Mouse (Mus musculus) erythroblast, adult 5-6 weeks (primary cell): ENCODE results near the gene Fundc2. TPM values are rescaled to one million over a fixed set of nuclear protein-coding genes. Genes with fewer than 3 reads are reported as not detected.

Experiments used
- ATAC-seq: replicated peaks from 2 replicates; pipeline ENCODE4 v1.8.0; 2016; ENCODE audit warnings: moderate number of reproducible peaks, mild to moderate bottlenecking, moderate TSS enrichment, inconsistent platforms; ENCODE audit not compliant: poor library complexity, low FRiP score, severe bottlenecking
- total RNA-seq, 2 experiments: library from RNA; stranded (forward) in 1 of 2; stranded (reverse) in 1 of 2; fragments of 150-400 nt in 1 of 2; fragments of 200-764, 138-1000 nt in 1 of 2; gene quantifications; 2 replicates each; pipeline versions ENCODE4 v1.2.3 to v1.2.4; 2015 to 2017; ENCODE audit warnings: low replicate concordance in 2 of 2

Fundc2 gene
- total RNA-seq (2015; ENCODE audit: low replicate concordance) = 33.9 and 52.6 TPM in 2 replicates
- total RNA-seq (2017; ENCODE audit: low replicate concordance) = 21.0 and 35.0 TPM in 2 replicates

DNA sequence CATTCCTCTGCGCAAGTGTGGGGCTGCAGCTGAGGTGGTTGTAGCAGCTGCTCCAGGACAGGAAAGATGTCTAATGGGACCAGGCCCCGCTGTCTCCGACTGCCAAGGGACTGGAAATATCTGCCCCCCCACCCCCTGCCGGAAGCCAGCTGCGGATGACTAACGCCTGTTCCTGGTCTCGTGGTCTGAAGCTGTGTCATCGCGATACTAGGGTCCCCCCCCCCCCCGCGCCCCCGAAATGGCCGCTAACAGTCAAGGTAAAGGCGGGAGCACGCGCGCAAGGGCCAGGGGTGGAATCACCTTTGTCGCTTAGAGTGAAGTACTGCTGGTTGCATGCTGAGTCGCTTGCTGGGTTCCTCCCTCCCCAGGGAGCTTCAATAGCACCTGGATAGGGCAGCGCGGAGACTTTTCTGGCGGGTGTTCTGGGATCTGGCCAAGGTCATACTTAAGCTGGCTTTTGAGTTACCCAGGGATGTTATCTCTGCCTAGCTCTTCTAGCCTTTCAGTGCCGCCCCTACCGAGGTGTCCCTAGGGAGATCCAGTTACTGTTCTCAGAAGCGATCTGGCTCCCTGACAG, at the start of gene Fundc2, which contains the start of gene F8:
Fundc2 (plus strand) TSS at position 205 of the 577 bp plus-strand sequence.
F8 (minus strand) TSS at position 421 of the 577 bp plus-strand sequence.
- peak; percentile 91 for ATAC-seq

DNA sequence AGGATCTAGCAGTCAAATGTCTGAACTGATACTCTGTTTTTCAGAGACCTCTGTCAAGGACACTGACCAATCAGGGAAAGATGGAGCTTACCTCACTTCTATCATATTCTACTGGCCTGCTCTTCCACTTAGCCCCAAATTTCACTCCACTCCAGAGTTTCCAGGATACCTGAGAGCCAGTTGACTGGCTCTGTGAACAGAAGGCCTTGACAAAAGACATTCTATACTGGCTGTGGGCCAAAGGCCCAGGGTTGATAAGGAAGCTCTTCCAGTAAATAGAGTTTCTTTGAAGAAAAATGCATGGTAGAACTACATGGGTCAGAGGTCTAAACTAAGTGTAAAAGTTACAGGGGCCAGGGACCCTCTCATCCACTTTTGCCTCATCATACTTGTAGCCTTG, 12.0 kb upstream of the Fundc2 start:
- ATAC-seq = no peak

DNA sequence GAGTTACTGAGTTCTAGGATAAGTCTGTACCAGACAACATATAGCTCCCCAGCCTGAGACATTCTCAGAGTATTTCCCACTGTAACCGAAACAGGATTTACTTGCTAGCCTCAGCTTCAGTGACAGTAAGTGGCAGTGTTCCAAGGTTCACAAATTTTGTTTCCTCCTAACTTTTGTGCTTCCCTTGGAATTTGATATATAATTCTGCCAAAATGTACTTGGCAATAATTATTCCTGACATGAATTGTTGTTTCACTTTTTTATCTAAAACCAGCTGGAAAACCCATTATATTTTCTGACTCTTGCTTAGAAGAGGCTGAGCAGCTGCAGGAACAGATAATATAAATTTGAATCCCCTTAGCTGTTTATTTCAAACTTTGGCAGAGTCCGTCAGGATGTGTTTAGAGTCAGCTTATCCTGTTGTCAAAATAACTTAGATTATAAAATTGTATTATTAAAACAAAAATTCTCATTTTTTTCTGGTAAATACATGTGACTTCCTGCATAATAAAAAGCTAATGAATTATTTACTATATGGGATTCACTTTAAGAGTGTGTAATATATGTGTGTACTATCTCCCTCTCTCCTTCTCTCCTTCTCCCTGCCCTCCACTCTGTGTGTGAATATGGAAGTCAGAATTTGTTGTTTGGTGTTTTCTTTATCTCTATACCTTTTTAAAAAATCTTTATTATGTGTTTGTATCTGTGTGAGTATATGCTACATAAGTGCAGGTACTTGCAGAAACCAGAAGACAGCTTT, 9.4 kb upstream of the Fundc2 start:
- no peak for ATAC-seq

DNA sequence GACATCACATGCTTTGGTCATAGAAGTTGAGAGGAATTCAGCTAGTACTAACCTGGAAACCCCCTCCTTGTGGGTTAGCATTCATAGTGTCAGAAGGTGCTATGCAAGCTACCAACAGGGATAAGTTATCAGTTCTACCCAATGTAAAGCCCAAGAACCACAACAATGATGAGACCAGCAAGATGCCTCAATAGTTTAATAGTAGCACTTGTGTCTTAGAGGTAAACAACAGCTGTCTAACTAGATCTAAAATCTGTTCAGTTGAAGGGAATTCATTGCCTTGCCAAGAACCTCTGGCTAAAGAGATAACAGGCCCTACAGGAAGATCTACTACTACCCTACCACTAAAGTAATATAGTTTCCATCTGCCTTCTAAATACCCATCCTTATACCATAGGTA, 5.4 kb upstream of the Fundc2 start:
- no peak for ATAC-seq

DNA sequence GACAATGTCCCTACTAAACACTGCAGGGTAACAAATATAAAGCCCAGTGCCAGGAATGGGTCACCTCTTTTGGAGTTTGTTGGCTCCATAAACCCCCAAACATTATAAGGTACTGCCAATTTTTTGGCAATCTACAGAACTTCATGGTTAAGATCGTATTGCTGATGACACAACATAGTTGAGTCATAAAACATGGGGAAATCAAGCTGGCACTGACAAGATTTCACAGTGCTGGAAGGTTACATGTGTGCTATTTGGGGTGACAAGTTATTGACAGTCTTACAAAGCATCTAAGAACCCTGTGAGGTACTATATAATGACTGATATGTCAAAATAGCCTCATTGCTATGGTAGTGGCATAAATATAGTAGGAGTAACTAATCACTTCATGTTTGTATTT, 1.0 kb upstream of the Fundc2 start:
- ATAC-seq = no peak

DNA sequence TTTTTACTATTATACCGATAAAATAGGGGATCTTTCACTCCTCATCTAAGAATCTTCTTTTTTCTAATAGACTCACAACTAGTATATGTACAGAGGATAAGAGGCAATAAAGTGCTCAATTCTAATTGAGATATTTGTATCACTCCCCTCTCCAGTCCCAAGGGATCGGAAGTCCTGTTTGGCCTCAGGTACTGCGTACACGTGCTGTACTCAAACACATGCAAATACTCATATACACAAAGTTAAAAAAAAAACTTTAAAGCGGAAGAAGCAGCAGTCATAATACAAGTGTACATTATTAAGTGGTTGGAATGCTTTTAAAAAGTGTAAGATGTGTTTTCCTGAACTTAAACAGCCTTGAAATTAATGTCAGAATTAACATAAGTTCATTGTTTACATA, 500 bp upstream of the Fundc2 start:
- ATAC-seq = no peak

DNA sequence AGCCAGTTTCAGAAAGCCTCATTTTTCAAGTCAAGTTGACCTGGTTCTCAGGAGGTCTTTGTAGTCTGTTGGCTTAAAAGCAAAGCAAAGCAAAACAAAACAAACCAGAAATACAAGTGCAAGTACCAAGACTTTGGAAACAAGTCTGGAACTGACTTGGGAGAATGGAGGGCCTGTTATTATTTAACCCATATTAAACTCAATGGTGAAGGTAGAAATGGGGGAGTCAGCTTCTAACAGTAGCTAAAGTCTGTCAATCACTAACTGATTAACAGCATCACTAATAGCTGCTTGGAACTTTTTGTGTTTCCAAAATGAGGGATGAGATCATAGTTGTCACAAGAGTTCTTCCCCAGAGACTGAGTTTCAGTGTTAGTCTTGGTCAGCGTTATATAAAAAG, 17.3 kb downstream of the Fundc2 start:
- no peak for ATAC-seq

DNA sequence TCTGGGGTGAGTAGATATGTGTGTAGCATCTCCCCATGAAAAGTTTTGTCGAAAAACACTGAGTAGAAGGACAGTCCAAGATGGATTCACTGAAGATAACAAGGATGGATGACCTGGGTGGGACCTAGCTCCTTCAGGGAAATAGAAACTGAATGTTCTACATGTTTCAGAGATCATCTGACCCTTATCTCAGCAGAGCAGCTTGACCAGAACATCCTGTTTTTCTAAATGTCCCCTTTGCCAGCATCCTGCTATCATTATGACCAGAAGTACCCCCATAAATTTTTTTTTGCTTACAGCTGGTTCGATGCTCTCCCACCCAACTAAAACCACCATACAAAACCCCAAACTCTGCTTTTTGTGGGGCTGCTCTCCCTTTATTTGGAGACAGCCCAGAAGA, 20.5 kb downstream of the Fundc2 start:
- peak; percentile 99 for ATAC-seq

DNA sequence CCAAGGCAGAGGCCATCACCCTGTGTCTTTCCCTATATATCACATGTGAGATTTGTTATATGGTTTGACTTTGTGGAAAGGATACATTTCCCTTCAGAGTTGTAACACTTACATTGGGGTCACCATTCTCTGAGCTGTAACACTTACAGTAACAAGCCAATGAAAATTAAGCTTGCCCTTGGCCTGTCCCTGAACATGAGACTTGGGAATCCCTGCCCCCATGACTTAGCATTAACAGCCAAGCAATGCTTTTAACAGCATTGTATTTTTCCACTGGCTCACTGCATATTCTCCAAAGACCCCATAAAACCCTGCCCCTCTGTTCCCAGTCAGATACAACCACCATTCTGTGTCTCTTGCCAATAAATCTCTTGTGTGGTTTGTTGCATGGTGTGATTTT, 21.2 kb downstream of the Fundc2 start:
- peak; percentile 59 for ATAC-seq

DNA sequence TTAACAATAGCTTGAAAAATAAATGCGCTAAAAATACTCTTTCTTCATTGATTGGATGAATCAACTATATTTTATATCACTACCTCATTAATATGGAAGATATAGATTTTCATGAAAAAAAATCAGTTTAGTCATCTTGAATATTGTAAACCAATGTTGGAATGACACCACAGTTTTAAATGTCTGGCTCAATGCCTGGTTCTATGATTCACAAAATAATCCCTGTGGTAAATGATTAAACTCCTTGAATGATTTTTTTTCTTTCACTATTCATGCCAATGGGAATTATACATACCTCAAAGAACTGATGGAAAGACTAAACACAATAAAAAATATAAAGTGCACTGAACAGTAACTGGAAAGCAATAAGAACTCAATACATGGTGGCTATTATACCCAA, 27.5 kb downstream of the Fundc2 start:
- no peak for ATAC-seq

DNA sequence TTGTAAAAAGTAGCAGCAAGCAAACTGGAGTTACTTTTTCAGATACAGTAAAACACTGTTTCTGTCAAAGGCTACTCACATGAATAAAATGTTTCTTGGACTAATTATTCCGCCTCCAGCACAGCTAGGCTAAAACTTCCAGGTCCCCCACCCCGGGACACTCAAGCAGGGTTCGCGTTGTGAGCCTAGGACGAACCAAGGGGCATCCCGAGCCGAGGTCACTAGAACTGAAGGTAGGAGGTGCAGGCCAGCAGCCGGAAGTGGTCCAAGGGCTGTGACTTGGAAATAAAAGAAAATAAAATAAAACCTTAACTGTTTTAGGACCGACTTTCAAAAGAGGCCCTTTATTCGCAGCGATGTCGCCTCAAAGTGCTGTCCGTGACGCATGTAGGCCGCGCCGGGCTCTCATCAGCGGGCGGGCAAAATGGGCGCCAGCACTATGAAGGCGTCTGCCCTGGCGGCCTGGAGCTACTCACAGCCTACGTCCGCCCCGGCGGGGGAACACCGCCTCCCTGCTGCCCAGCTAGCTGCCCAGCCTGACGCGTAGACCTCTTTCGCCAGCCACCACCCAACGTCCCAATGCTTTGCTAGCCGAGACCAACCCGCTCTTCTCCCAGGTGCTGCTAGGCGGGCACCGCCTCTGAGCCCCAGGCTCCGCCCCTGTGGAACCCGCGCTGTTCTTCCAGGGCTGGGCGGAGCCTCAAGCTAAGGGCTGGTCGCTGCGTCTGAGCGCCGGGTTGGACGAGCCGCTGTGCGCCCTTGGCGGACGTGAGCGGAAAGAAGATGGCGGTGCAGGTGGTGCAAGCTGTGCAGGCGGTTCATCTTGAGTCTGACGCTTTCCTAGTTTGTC, 34.0 kb downstream of the Fundc2 start, which contains the start of the genes Cmc4, Mtcp1 and Brcc3:
Cmc4 (minus strand) TSS at position 649 of the 850 bp plus-strand sequence.
Mtcp1 (minus strand) TSS at position 653 of the 850 bp plus-strand sequence.
Brcc3 (plus strand) TSS at position 693 of the 850 bp plus-strand sequence.
- peak; percentile 98 for ATAC-seq

Other genes with a start within 250 kb of the Fundc2 start
- gene Smim9, start 218.6 kb upstream of the Fundc2 start, total RNA-seq (2015; ENCODE audit: low replicate concordance) = not detected in 2 replicates
- not detected in 2 replicates for gene Smim9, start 218.6 kb upstream of the Fundc2 start, total RNA-seq (2017; ENCODE audit: low replicate concordance)
- 5.9 and 9.4 TPM in 2 replicates for gene F8, start 216 bp downstream of the Fundc2 start, total RNA-seq (2015; ENCODE audit: low replicate concordance)
- 8.9 and 10.5 TPM in 2 replicates for gene F8, start 216 bp downstream of the Fundc2 start, total RNA-seq (2017; ENCODE audit: low replicate concordance)
- 172 and 187 TPM in 2 replicates for gene Cmc4, start 34.2 kb downstream of the Fundc2 start, total RNA-seq (2015; ENCODE audit: low replicate concordance)
- 78.7 and 97.6 TPM in 2 replicates for gene Cmc4, start 34.2 kb downstream of the Fundc2 start, total RNA-seq (2017; ENCODE audit: low replicate concordance)
- 52.3 and 67.1 TPM in 2 replicates for gene Mtcp1, start 34.2 kb downstream of the Fundc2 start, total RNA-seq (2015; ENCODE audit: low replicate concordance)
- gene Mtcp1, start 34.2 kb downstream of the Fundc2 start, total RNA-seq (2017; ENCODE audit: low replicate concordance) = 104 and 116 TPM in 2 replicates
- gene Brcc3, start 34.2 kb downstream of the Fundc2 start, total RNA-seq (2015; ENCODE audit: low replicate concordance) = 21.1 and 27.1 TPM in 2 replicates
- 26.3 and 36.5 TPM in 2 replicates for gene Brcc3, start 34.2 kb downstream of the Fundc2 start, total RNA-seq (2017; ENCODE audit: low replicate concordance)
- 115 and 137 TPM in 2 replicates for gene Vbp1, start 131.9 kb downstream of the Fundc2 start, total RNA-seq (2015; ENCODE audit: low replicate concordance)
- 149 and 170 TPM in 2 replicates for gene Vbp1, start 131.9 kb downstream of the Fundc2 start, total RNA-seq (2017; ENCODE audit: low replicate concordance)
- not detected in 2 replicates for gene Rab39b, start 195.8 kb downstream of the Fundc2 start, total RNA-seq (2015; ENCODE audit: low replicate concordance)
- not detected in 2 replicates for gene Rab39b, start 195.8 kb downstream of the Fundc2 start, total RNA-seq (2017; ENCODE audit: low replicate concordance)